Mouse (Mus musculus) ovary, postnatal 14 days (tissue): ENCODE data around the gene Dnajc6.

Source experiments
- DNase-seq: peaks from one replicate; pipeline ENCODE4 v3.0.0; 2022; ENCODE audit warnings: low spot score

Gene Dnajc6

GRCm38 (mm10) chr4:101496534-101497237, at the start of gene Dnajc6:
Gene Dnajc6, plus strand, starts transcription at chr4:101496648.
- DNase-seq = no peak

DNA sequence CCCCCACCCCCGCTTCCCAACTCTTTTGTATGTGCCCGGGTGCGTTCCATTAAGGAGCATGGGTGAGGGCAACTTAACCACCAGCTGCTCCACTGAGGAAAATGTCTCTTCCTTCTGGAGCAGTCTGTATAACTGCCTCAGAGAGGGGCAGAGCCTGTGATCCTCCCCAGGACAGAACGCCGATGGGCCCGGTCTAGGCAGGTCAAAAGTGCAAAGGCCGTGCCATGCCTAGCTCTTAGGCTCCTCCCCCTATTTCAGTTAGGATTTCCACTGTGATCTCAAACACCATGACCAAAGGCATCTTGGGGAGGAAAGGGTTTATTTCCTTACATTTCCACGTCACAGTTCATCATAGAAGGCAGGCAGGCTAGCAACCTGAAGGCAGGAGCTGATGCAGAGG, 47.7 kb upstream of the Dnajc6 start:
- DNase-seq = no peak

GRCm38 (mm10) chr4:101449344-101449743, 47.1 kb upstream of the Dnajc6 start:
- no peak for DNase-seq

DNA sequence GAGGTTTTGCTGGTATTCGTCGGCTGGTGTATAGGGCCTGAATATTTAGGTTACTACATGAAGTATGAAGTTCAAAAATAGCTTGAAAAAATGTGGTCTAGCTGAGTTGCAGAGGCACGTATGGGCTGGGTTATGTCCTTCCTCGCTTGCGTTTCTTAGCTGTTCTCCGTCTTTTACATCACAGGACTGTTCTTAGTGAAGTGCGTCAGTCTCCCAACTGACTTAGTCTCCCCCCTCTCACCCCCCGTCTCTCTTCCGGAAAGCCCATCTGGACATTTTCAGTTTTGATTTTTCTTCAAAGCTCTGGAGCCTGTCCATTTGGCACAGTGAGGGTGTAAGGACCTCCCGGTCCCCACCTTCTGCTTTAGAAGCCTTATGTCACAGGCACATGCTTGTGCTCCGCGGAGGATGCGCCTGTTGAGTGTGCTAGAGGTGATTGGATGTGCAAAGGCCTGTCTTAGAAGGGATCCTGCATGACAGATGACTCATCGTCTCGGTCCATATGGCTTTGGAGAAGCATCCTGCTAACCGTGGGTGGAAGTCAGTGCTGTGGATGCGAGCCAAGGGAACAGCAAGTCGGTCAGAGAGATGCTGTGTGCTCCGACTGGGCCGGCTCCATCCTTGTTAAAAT, 46.2 kb upstream of the Dnajc6 start:
- DNase-seq = no peak

DNA sequence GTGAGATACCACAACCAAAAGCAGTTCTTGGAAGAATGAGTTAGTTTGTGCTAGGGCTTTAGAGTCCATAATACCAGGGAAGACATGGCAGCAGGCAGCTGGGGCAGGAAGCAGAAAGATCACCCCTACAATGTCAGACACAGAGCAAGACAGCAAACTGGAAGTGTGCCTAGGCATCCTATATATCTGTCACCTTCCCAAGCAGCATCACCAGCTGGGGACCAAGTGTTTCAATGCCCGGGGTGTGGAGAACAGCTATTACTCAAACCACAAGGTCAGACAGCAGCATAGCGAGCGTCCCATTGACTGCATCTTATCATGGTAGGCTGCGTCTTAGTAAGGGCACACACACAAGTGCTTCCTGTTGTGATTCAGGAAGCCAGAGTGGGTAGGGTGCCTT, 45.4 kb upstream of the Dnajc6 start:
- no peak for DNase-seq

DNA sequence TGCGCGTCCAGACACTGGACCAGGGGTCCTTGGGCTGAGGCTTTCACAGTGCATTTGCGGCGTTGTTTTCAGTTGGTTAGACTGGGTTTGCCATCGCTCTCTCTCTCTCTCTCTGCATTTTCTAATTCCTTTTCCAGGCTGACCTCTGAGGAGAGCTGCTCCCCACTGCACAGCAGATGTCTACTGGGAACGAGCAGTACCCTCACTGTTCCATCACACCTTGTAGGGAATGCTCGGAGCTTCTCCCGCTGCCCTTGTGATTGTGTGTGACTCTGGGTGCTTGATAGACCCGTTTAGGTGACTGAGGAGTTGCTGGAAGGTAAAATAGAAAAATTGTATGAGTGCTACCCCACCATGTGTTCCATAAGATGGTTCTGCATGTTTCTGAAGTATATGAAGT, 43.6 kb upstream of the Dnajc6 start:
- DNase-seq = no peak

DNA sequence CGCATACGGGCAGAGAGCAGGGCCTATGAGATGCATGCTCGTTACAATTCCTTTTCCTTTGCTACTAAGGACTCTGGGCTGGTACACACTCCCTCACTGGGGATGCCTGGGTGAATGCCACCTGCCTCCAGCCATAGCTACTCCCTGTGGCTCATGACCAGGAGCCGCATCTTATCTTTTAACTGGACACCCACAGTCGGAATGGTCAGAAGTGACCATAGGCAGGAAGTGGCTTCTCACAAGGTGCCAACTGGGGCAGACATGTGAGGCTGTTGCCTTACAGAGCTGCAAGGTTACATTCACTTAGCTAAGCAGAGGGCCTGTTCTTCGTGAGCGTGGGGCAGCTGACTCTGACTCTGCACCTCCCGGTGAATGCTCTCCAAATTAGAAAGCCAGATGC, 39.3 kb upstream of the Dnajc6 start:
- no peak for DNase-seq

- peak; percentile 34 for DNase-seq
These were observed 38.1 kb upstream of the Dnajc6 start for GRCm38 (mm10) chr4:101458341-101458740.

DNA sequence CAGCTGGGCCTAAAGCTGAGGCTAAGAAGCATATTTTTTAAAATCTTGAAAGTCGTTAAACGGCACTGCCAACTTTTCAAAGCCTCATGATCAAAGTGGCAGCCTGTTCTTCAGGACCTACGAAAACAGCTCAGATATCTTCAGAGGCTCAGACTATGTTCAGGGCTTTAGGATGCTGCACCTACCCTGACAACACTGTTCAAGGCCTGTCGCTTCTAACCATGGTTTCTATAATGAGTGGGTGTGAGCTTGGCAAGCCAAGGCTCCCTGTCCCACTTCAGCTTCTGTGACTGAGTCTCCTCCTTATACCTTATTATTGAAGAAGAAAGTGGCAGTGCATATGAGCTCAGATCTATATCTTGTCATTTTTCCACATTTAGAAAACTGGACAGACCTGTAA, 37.1 kb upstream of the Dnajc6 start:
- DNase-seq = no peak

DNA sequence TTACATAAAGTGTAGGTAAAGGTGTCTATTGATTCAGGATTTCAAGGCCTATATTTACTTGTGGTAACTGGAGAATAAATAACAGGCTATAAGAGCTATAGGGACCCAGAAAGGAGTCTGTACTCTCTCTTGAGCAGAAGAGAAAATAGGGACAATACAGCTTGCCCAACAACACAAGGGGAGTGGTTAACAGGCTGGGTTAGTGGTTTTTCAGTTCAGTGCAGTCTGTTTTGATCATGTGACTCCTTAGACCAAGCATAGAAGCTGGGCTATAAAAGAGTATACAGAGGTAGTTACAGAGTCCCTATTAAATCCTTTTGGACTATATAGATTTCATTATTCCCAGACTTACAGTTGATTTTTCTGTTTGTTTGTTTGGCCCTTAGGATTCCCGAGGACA, 36.3 kb upstream of the Dnajc6 start:
- no peak for DNase-seq

GRCm38 (mm10) chr4:101462065-101462464, 34.4 kb upstream of the Dnajc6 start:
- DNase-seq = no peak

GRCm38 (mm10) chr4:101466264-101466663, 30.2 kb upstream of the Dnajc6 start:
- no peak for DNase-seq

DNA sequence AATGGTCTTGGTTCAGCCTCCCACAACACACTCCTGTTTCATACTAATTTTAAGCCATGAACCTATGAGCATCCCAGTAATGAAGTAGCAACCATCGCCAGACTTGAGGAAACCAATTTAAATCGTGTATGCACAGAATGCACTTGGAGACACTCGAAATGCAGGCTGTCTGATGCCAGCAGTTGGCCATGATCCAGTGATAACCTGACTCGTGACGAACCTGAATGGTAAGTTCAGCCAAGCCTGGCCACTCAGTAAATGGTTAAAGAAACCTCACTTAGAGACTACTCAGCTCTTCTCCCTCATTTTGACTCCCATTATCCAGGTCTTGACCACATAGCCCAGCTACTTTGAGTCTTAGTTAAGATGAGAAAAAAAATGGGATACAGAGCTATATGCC, 27.2 kb upstream of the Dnajc6 start:
- no peak for DNase-seq

GRCm38 (mm10) chr4:101470543-101470942, 25.9 kb upstream of the Dnajc6 start:
- no peak for DNase-seq

DNA sequence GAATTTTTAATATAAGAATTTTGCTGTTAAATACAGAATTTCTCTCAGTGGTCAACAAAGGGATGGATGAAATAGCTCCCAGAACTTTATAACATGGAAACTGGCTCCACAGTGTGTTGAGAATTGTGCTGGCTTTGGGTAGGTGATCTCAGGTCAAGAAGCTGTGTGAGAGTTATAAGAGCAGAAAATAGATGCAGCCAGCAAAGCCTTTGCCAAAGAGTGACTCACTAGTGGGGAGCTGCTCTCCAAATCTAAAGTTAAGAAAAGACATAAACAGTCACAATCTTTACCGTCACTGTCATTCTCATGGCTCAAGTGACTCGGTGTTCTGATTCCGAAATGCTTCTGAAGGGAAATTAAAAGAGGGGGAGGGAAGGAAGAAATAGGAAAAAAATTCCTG, 23.7 kb upstream of the Dnajc6 start:
- no peak for DNase-seq

DNA sequence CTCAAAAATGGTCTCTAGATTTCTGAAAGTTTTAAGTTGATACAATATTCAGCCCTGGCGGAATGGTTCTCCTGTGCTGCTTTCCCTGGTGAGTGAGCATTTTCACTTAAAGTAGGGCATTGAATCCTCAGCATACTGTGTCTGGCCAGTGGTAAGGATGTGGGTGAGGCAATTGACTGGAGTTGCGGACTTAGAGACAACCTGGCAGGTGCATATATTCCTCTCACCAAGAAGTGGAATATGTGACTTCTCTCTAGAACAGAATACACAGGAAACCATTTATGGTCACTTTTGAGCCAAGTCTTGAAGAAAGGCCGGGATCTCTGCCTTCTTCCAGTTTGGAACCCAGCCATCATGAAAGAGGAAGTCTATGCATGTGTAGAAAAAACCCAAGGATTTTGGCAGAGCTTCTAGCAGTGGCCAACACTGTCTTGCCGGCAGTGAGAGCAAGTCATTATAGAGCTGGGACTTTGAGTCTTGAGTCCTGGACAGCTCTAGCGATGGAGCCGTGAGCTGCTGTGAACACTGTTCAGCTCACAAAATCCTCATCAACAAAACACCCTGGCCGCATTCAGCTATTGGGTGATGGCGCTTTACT, 6.0 kb upstream of the Dnajc6 start:
- no peak for DNase-seq

DNA sequence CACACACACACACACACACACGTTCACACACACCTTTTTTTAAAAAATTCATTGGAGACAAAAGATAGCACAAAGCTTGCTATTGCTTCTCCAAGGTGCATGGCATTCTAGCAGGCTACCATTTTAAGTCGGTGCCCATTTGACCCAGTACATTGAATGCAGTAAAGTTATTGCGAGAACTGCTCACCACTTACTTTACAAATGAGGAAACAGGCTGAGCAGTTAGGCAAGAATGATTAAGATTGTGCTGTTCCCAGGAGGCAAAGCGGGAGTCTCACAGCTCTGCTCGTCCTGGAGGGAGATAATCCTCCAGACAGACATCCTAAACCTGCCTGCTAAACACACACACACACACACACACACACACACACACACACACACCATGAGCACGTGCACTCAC, 4.7 kb upstream of the Dnajc6 start:
- DNase-seq = no peak

DNA sequence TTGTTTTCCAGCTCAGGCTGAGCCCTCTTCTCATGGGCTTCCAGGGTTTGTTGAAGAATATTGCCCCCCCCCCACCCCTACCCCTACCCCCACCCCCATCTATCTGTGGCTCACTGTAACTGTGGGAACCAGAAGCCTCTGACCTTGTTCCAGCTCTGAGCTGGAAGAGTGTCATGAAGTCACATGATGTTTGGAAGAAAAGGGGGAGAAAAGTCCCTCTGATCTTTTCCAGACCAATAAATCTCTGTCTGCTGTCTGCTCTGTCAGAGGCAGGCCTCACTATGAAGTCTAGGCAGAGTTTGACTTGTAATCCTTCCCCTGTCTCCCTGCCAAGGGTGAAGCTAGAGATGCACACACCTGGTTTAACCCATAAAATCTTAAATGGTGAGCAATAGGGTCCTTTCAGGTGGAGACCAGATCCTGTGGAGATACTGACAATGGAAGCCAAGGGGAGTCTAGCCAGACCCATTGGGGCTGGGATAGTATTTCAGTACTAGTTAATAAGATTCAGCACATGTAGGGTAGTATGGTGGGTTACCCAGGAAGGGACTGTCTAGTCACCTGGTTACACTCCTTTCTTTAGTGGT, 2.7 kb upstream of the Dnajc6 start:
- no peak for DNase-seq

- no peak for DNase-seq
These were observed 287 bp upstream of the Dnajc6 start for GRCm38 (mm10) chr4:101496188-101496533.

- no peak for DNase-seq
These were observed 888 bp downstream of the Dnajc6 start for GRCm38 (mm10) chr4:101497336-101497735.

GRCm38 (mm10) chr4:101504470-101505007, 8.1 kb downstream of the Dnajc6 start:
- no peak for DNase-seq

DNA sequence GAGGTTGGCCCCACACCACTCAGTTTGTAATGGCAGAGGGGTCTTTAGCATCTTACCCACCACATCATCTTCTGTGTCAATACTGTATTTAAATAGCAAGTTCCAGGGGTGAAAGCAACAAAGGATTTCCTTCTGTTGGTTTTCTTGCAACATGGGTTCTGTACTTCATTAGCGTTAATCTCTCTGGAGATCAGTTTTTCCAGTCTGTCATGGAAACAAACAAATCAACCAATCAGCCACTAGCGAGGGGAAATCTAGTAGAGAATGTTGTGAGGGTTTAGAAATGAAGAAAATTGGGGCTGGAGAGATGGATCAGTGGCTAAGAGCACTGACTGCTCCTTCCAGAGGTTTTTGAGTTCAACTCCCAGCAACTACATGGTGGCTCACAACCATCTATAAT, 9.5 kb downstream of the Dnajc6 start:
- DNase-seq = no peak

- no peak for DNase-seq
These were observed 9.9 kb downstream of the Dnajc6 start for GRCm38 (mm10) chr4:101506372-101506771.
